Mouse (Mus musculus): Measurements from ENCODE around the gene Armc8. TPM values are rescaled to one million over a fixed set of nuclear protein-coding genes. Genes with fewer than 3 reads are reported as not detected.

Armc8 gene
- polyA plus RNA-seq, 1 experiment: 0.19 TPM

DNA sequence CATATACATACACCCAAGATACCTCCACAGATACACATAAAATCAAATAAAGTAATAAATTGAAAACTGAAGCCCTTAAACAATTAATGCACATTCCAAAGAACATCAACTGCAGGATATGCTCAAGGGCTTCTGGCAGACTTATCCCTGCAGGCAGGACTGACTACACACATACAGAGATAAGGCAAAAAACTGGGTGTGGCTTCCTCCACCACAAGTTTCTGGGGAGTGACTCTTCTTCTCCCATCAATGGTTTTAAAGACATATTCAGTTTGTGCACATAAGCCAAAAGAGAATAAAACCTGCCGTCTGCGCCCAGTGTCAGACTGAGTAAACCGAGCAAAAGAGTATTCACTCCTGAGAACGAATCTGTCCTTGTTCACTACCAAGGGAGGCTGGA lies 83.6 kb downstream of the Armc8 start:
- Histone ChIP-seq H3K27me3 (ENCODE audit: control insufficient read depth) (no peaks in the 10 kb centered on the region), H3K4me1 (ENCODE audit: control insufficient read depth) (peaks cover 27% of the 10 kb centered on the region), H3K9me3 (ENCODE audit: control insufficient read depth, low read length) (no peaks in the 10 kb centered on the region), H3K36me3 (ENCODE audit: control insufficient read depth) (peaks cover 82% of the 10 kb centered on the region), H3K4me3 (replicated peaks) (no peak overlapping the region)
- no peak for TF ChIP-seq TAL1 (IDR thresholded peaks at IDR 0.05; ENCODE audit: low read length)
- TF ChIP-seq GATA1 (IDR thresholded peaks at IDR 0.05; ENCODE audit: low read length): 0 out of 2 replicates have a peak, but pooled peaks have one; percentile 28

DNA sequence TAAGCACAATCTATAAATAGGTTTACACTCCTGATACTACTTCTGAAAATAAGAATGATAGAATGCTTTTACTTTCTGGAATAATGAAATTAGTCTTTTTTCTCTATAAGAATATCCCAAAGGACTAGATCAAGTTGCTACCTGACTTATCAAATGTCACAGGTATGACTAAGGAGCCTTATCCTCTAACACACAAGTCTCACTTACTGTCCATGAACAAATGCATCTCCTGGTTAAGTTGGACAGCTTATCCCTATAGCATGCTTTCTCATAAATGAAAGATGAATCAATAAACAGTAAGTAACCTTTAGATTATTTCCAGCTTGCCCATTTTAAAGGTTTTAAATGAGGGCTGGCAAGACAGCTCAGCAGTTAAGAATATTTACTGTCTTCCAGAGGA lies 84.1 kb downstream of the Armc8 start:
- no peaks in the 10 kb centered on the region for H3K9me3 ChIP-seq (ENCODE audit: control insufficient read depth, low read length)
- H3K4me3 ChIP-seq (replicated peaks): no peak overlapping the region
- no peaks in the 10 kb centered on the region for H3K27me3 ChIP-seq (ENCODE audit: control insufficient read depth)
- peaks cover 78% of the 10 kb centered on the region for H3K36me3 ChIP-seq (ENCODE audit: control insufficient read depth)
- TF ChIP-seq TAL1 (IDR thresholded peaks at IDR 0.05; ENCODE audit: low read length): no peak
- TF ChIP-seq GATA1 (IDR thresholded peaks at IDR 0.05; ENCODE audit: low read length): no peak
- peaks cover 27% of the 10 kb centered on the region for H3K4me1 ChIP-seq (ENCODE audit: control insufficient read depth)

DNA sequence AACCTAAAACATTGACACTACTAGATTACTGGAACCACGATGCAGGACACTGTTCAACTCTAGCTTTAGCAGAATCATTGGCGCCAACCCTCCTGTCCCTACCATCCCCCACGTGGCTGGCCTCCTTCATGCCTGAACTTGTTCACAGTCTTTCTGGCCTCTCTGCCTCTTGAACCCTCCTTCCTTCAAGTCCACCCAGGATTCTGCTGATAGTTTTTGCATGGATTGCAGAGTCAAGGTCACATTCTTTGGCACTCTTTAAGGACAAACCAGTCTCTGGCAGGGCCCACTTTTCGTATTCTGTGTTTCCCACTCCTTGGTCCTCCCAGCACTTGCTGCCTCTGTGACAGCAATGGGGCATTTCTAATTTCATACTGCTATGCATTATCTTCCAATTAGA lies 85.5 kb downstream of the Armc8 start:
- Histone ChIP-seq H3K36me3 (ENCODE audit: control insufficient read depth) (peaks cover 71% of the 10 kb centered on the region), H3K4me3 (replicated peaks) (no peak overlapping the region), H3K27me3 (ENCODE audit: control insufficient read depth) (no peaks in the 10 kb centered on the region), H3K4me1 (ENCODE audit: control insufficient read depth) (peaks cover 33% of the 10 kb centered on the region), H3K9me3 (ENCODE audit: control insufficient read depth, low read length) (no peaks in the 10 kb centered on the region)
- no peak for TF ChIP-seq TAL1 (IDR thresholded peaks at IDR 0.05; ENCODE audit: low read length)
- no peak for TF ChIP-seq GATA1 (IDR thresholded peaks at IDR 0.05; ENCODE audit: low read length)

DNA sequence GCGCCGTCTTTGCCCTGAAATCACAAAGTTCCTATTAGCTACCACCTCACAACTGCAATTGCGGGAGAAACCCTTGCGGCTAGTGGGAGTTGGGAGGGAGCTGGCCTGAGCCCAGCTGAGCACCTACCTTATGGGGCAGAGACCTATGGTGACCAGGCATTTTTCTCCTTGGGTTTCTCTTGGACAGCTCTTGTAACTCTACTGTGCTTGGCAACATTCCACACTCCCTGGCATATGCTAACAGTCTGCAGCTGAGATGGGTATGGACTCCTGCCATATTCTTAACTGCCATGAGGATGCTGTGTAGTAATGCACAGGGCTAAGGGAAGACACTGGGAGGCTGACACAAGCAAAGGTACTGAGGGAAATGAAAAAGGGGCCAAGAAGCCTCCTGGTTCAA lies 87.9 kb downstream of the Armc8 start:
- Histone ChIP-seq H3K27me3 (ENCODE audit: control insufficient read depth) (no peaks in the 10 kb centered on the region), H3K36me3 (ENCODE audit: control insufficient read depth) (peaks cover 52% of the 10 kb centered on the region), H3K4me3 (replicated peaks) (no peak overlapping the region), H3K9me3 (ENCODE audit: control insufficient read depth, low read length) (no peaks in the 10 kb centered on the region), H3K4me1 (ENCODE audit: control insufficient read depth) (peaks cover 26% of the 10 kb centered on the region)
- TF ChIP-seq TAL1 (IDR thresholded peaks at IDR 0.05; ENCODE audit: low read length) (no peak), GATA1 (IDR thresholded peaks at IDR 0.05; ENCODE audit: low read length) (no peak)

DNA sequence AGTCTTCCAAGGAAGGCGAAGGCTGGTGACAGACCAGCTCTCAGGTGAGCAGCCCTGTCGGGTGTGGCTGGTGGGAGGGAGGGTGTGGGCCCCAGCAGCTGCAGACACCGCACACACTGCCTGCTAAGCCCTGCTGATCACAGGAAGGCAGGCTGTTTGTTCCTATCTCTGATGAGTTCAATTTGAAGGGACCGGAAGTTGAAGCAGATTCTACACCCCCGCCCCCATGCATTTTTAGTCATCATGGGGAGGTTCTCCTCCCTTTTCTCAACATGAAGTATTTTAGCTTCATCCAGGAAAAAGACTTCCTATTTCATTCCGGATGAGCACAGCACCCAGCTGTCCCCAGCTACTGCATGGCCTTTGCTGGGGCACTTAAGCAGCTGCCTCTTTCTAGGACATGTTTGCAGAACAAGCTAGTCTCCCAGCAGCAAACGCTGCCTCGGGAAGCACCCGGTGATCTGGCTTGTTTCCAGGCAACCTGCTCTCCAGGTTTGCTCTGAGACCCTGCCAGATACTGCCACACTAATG lies 89.5 kb downstream of the Armc8 start:
- TF ChIP-seq GATA1 (IDR thresholded peaks at IDR 0.05; ENCODE audit: low read length) (no peak), TAL1 (IDR thresholded peaks at IDR 0.05; ENCODE audit: low read length) (no peak)
- Histone ChIP-seq H3K36me3 (ENCODE audit: control insufficient read depth) (peaks cover 57% of the 10 kb centered on the region), H3K9me3 (ENCODE audit: control insufficient read depth, low read length) (no peaks in the 10 kb centered on the region), H3K4me3 (replicated peaks) (no peak overlapping the region), H3K4me1 (ENCODE audit: control insufficient read depth) (peaks cover 11% of the 10 kb centered on the region), H3K27me3 (ENCODE audit: control insufficient read depth) (no peaks in the 10 kb centered on the region)

DNA sequence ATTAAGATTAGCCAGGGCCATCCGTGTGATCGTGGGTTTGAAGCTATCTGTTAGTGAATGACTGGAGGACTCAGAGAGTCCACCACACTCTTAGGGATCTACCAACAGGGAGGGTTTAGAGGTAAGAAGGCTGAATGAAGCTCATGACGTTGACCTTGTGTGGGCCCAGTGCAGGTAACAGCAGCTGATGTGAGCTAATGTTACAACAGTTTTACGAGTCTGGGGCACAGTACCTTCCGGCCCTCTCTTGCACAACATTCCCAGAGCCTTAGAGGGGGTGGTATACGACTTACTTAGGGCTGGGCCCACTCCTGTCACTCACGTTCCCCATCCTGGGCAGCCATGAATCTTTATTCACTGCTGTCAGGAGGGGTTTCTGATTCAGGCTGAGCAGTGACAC lies 97.4 kb downstream of the Armc8 start:
- Histone ChIP-seq H3K9me3 (ENCODE audit: control insufficient read depth, low read length) (no peaks in the 10 kb centered on the region), H3K4me3 (replicated peaks) (no peak overlapping the region), H3K4me1 (ENCODE audit: control insufficient read depth) (peaks cover 15% of the 10 kb centered on the region), H3K27me3 (ENCODE audit: control insufficient read depth) (no peaks in the 10 kb centered on the region), H3K36me3 (ENCODE audit: control insufficient read depth) (peaks cover 14% of the 10 kb centered on the region)
- TF ChIP-seq GATA1 (IDR thresholded peaks at IDR 0.05; ENCODE audit: low read length) (no peak), TAL1 (IDR thresholded peaks at IDR 0.05; ENCODE audit: low read length) (no peak)

DNA sequence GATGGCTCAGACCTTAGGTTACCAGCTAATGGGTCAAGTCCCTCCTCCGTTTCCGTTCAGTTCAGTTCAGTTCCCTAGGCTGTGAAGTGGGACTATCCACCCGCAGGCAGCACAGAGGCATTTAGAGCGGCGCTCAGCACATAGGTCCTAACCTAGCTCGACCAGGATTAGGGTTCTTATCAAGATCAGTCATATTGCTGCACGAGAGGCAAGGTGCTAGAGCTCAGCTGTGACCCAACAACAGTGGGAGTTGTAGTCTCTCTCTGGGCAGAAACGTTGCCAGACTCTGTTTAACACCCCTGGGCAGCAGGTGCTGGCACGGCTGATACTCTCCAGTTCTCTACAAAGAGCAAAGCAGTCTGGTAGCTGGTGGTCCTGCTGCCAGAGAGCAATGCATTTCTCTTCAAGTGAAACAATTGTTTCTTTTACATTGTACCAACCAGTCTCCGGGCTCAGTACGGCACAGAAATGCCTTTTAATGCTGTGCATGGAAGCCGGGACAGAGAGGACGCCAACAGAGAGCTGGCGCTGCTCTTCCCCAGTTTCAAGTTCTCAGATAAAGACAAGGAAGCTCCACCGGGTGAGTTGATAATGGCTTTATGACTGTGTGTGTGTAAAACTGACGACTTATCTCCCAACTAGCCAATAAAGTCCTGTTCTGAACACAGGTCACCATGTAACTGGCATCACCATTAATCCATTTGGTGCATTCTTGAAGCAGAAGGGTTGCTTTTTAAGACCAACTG lies 98.2 kb downstream of the Armc8 start:
- TF ChIP-seq TAL1 (IDR thresholded peaks at IDR 0.05; ENCODE audit: low read length): no peak
- TF ChIP-seq GATA1 (IDR thresholded peaks at IDR 0.05; ENCODE audit: low read length): peak; percentile 46; the same call in 1 of the 2 replicates
- no peaks in the 10 kb centered on the region for H3K9me3 ChIP-seq (ENCODE audit: control insufficient read depth, low read length)
- peak overlapping the region; percentile 39 for H3K4me3 ChIP-seq (replicated peaks)
- H3K27me3 ChIP-seq (ENCODE audit: control insufficient read depth): no peaks in the 10 kb centered on the region
- H3K4me1 ChIP-seq (ENCODE audit: control insufficient read depth): peaks cover 15% of the 10 kb centered on the region
- peaks cover 8% of the 10 kb centered on the region for H3K36me3 ChIP-seq (ENCODE audit: control insufficient read depth)

DNA sequence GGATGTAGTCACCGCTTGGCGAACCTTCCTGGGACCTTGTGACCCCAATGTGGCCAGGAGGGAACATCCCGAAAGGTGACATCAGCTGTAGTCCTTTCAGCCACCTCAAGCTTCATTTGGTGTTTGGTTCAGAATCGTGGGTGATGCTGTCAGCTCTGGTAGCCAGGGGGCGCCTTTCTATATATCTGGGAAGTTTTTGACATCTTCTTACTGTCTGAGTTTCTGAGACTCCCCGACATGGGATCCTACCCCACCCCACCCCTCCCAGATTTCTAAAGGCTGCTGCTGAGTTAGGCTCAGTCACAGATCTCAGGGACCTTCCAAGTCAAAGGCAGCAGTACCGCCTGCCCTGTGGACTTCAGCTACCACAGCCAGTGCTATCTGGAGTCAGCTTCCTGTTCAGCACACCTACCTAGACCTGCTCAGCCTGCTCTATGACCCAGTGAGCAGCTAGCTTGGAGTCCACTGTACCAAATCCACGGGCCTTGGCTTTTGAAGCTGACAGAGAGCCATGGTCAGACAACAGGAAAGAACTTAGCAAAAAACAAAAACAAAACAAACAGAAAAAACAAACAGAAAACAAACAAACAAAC lies 98.9 kb downstream of the Armc8 start:
- peaks cover 15% of the 10 kb centered on the region for H3K4me1 ChIP-seq (ENCODE audit: control insufficient read depth)
- H3K4me3 ChIP-seq (replicated peaks): peak overlapping the region; percentile 39
- no peak for TF ChIP-seq GATA1 (IDR thresholded peaks at IDR 0.05; ENCODE audit: low read length)
- TF ChIP-seq TAL1 (IDR thresholded peaks at IDR 0.05; ENCODE audit: low read length): no peak
- H3K9me3 ChIP-seq (ENCODE audit: control insufficient read depth, low read length): no peaks in the 10 kb centered on the region
- H3K27me3 ChIP-seq (ENCODE audit: control insufficient read depth): no peaks in the 10 kb centered on the region
- peaks cover 2% of the 10 kb centered on the region; the same call in 1 of the 2 replicates for H3K36me3 ChIP-seq (ENCODE audit: control insufficient read depth)

DNA sequence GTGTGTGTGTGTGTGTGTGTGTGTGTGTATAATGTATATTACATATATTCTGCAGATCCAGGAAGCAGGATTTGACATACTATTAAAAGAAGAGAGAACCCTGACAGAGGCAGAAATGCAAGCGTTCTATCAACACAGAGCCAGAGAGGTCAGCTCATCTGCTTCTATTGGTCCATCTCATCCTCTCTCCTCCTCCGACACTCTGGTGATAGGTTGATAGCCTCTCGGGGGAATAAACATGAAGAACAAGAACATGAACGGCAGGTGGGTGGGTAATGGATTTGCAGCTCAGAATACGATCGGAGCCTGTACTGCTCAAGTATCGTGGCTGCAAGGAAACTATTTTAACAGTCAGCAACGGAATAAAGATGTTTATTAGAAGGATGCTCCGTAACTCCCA lies 100.1 kb downstream of the Armc8 start:
- no peaks in the 10 kb centered on the region for H3K36me3 ChIP-seq (ENCODE audit: control insufficient read depth)
- peaks cover 15% of the 10 kb centered on the region for H3K4me1 ChIP-seq (ENCODE audit: control insufficient read depth)
- no peak overlapping the region for H3K4me3 ChIP-seq (replicated peaks)
- no peaks in the 10 kb centered on the region for H3K9me3 ChIP-seq (ENCODE audit: control insufficient read depth, low read length)
- no peak for TF ChIP-seq TAL1 (IDR thresholded peaks at IDR 0.05; ENCODE audit: low read length)
- TF ChIP-seq GATA1 (IDR thresholded peaks at IDR 0.05; ENCODE audit: low read length): no peak
- H3K27me3 ChIP-seq (ENCODE audit: control insufficient read depth): no peaks in the 10 kb centered on the region

Measured in erythroblast, embryonic 14.5 days (primary cell).